Comparison of ENCODE assay signal across 7 mouse cellular contexts in genomic region chr8:83973161-83974031, GRCm38 (mm10). TPM values are rescaled to one million over a fixed set of nuclear protein-coding genes. Genes with fewer than 3 reads are reported as not detected.
DNase-seq lines count a peak whose midpoint lies in the region; ATAC-seq lines count a peak whose summit lies in the region.

No protein-coding gene starts in this region.

- no peaks in the 10 kb centered on the region for H3K9me3 ChIP-seq in embryonic facial prominence, embryonic 13.5 days
- H3K9me3 ChIP-seq in intestine, embryonic 15.5 days: no peaks in the 10 kb centered on the region
- no peaks in the 10 kb centered on the region for H3K9me3 ChIP-seq in midbrain, embryonic 13.5 days

- intact Hi-C loops in left cerebral cortex, postnatal 4 days (cut with DNase I): no loop called here
- intact Hi-C loops in left cerebral cortex, postnatal 36 days (cut with DNase I): loop anchor here (2.0 kb wide), 1 partner anchor 19 kb away; no protein-coding TSS in a partner anchor

- peaks cover 38% of the 10 kb centered on the region for H3K4me1 ChIP-seq in embryonic facial prominence, embryonic 13.5 days
- peaks cover 38% of the 10 kb centered on the region for H3K4me1 ChIP-seq in intestine, embryonic 15.5 days (replicated peaks)
- peaks cover 44% of the 10 kb centered on the region for H3K4me1 ChIP-seq in midbrain, embryonic 13.5 days (replicated peaks)

- 3% methylated on average over 37 of the region's 37 CpGs for WGBS in embryonic facial prominence, embryonic 13.5 days
- 2% methylated on average over 37 of the region's 37 CpGs for WGBS in intestine, embryonic 15.5 days
- WGBS in midbrain, embryonic 13.5 days: 3% methylated on average over 37 of the region's 37 CpGs

- peak overlapping the region; percentile 90 for H3K4me3 ChIP-seq in embryonic facial prominence, embryonic 13.5 days
- peak overlapping the region; percentile 99 for H3K4me3 ChIP-seq in intestine, embryonic 15.5 days (replicated peaks)
- H3K4me3 ChIP-seq in midbrain, embryonic 13.5 days (replicated peaks): peak overlapping the region; percentile 91

- H3K27ac ChIP-seq in embryonic facial prominence, embryonic 13.5 days: peak overlapping the region; percentile 74
- H3K27ac ChIP-seq in intestine, embryonic 15.5 days: peak overlapping the region; percentile 77; the same call in 1 of the 2 replicates
- H3K27ac ChIP-seq in midbrain, embryonic 13.5 days: peak overlapping the region; percentile 86

- peak overlapping the region; percentile 93 for H3K9ac ChIP-seq in embryonic facial prominence, embryonic 13.5 days
- peak overlapping the region; percentile 89 for H3K9ac ChIP-seq in intestine, embryonic 15.5 days
- peak overlapping the region; percentile 93 for H3K9ac ChIP-seq in midbrain, embryonic 13.5 days (replicated peaks)

- ATAC-seq in embryonic facial prominence, embryonic 13.5 days (ENCODE audit: insufficient number of reproducible peaks, insufficient read depth, low FRiP score, low TSS enrichment, low read depth): peak; percentile 22; the same call in 1 of the 2 replicates
- ATAC-seq in intestine, embryonic 15.5 days: peak; percentile 44; the same call in 1 of the 2 replicates
- no peak; the same call in 1 of the 2 replicates for ATAC-seq in midbrain, embryonic 13.5 days

- H3K4me2 ChIP-seq in embryonic facial prominence, embryonic 13.5 days: peak overlapping the region; percentile 96
- peak overlapping the region; percentile 86 for H3K4me2 ChIP-seq in intestine, embryonic 15.5 days (replicated peaks)
- peak overlapping the region; percentile 88 for H3K4me2 ChIP-seq in midbrain, embryonic 13.5 days (replicated peaks)

- H3K27me3 ChIP-seq in embryonic facial prominence, embryonic 13.5 days: no peaks in the 10 kb centered on the region
- no peaks in the 10 kb centered on the region for H3K27me3 ChIP-seq in intestine, embryonic 15.5 days (replicated peaks)
- no peaks in the 10 kb centered on the region for H3K27me3 ChIP-seq in midbrain, embryonic 13.5 days

- DNase-seq in left cerebral cortex, postnatal 4 days: peak; percentile 59
- no peak for DNase-seq in left cerebral cortex, postnatal 36 days (ENCODE audit: low spot score in 2 of 2)
- peak; percentile 54 for DNase-seq in adipocyte (ENCODE audit: low spot score)
- no peak for DNase-seq in urinary bladder, adult 2 months (ENCODE audit: low spot score)

- peaks cover 18% of the 10 kb centered on the region for H3K36me3 ChIP-seq in embryonic facial prominence, embryonic 13.5 days
- H3K36me3 ChIP-seq in intestine, embryonic 15.5 days: peaks cover 5% of the 10 kb centered on the region; the same call in 1 of the 2 replicates
- peaks cover 10% of the 10 kb centered on the region; the same call in 1 of the 2 replicates for H3K36me3 ChIP-seq in midbrain, embryonic 13.5 days

RNA-seq across cellular contexts. Expression of gene Prkaca, which starts 0.6 kb away (rescaled TPM):
- 100 to 1,000 TPM; 199 to 209 TPM for total RNA-seq in left cerebral cortex, postnatal 4 days (2021)
- total RNA-seq in left cerebral cortex, postnatal 36 days (2021): 100 to 1,000 TPM; 243 to 267 TPM
- 148 and 159 TPM in 2 replicates for polyA plus RNA-seq in embryonic facial prominence, embryonic 13.5 days (2015; fragmentation: Nextera tagmentation; extraction: Ambion mirVana)
- polyA plus RNA-seq in intestine, embryonic 15.5 days (2015; fragmentation: Nextera tagmentation; extraction: Ambion mirVana): 115 and 121 TPM in 2 replicates
- 177 and 189 TPM in 2 replicates for polyA plus RNA-seq in midbrain, embryonic 13.5 days (2015; fragmentation: Nextera tagmentation; extraction: Ambion mirVana)
- 74.4 and 81.2 TPM in 2 replicates for polyA plus RNA-seq in urinary bladder, adult 2 months (2012; rRNA removed)

RNA-seq across cellular contexts. Expression of gene Asf1b, which starts 18.1 kb away (rescaled TPM):
- 1 to 10 TPM; 2.5 to 2.7 TPM for total RNA-seq in left cerebral cortex, postnatal 4 days (2021)
- total RNA-seq in left cerebral cortex, postnatal 36 days (2021): under 1 TPM; 0.39 to 0.48 TPM
- 58.0 and 61.3 TPM in 2 replicates for polyA plus RNA-seq in embryonic facial prominence, embryonic 13.5 days (2015; fragmentation: Nextera tagmentation; extraction: Ambion mirVana)
- 57.8 and 60.9 TPM in 2 replicates for polyA plus RNA-seq in intestine, embryonic 15.5 days (2015; fragmentation: Nextera tagmentation; extraction: Ambion mirVana)
- polyA plus RNA-seq in midbrain, embryonic 13.5 days (2015; fragmentation: Nextera tagmentation; extraction: Ambion mirVana): 25.0 and 25.7 TPM in 2 replicates
- polyA plus RNA-seq in urinary bladder, adult 2 months (2012; rRNA removed): 2.3 and 3.1 TPM in 2 replicates

RNA-seq across cellular contexts. Expression of gene Gm10644, which starts 18.4 kb away (rescaled TPM):
- total RNA-seq in left cerebral cortex, postnatal 4 days (2021): under 1 TPM; 0.20 to 0.26 TPM
- total RNA-seq in left cerebral cortex, postnatal 36 days (2021): under 1 TPM; 0.25 to 0.54 TPM
- 0.55 and 0.63 TPM in 2 replicates for polyA plus RNA-seq in embryonic facial prominence, embryonic 13.5 days (2015; fragmentation: Nextera tagmentation; extraction: Ambion mirVana)
- 0.44 and 0.47 TPM in 2 replicates for polyA plus RNA-seq in intestine, embryonic 15.5 days (2015; fragmentation: Nextera tagmentation; extraction: Ambion mirVana)
- polyA plus RNA-seq in midbrain, embryonic 13.5 days (2015; fragmentation: Nextera tagmentation; extraction: Ambion mirVana): 0.70 and 0.94 TPM in 2 replicates
- polyA plus RNA-seq in urinary bladder, adult 2 months (2012; rRNA removed): 0.69 and 0.96 TPM in 2 replicates

RNA-seq across cellular contexts. Expression of gene Samd1, which starts 24.1 kb away (rescaled TPM):
- total RNA-seq in left cerebral cortex, postnatal 4 days (2021): 10 to 100 TPM; 82.8 to 83.9 TPM
- 10 to 100 TPM; 41.5 to 46.6 TPM for total RNA-seq in left cerebral cortex, postnatal 36 days (2021)
- 14.5 and 15.8 TPM in 2 replicates for polyA plus RNA-seq in embryonic facial prominence, embryonic 13.5 days (2015; fragmentation: Nextera tagmentation; extraction: Ambion mirVana)
- polyA plus RNA-seq in intestine, embryonic 15.5 days (2015; fragmentation: Nextera tagmentation; extraction: Ambion mirVana): 8.4 and 8.7 TPM in 2 replicates
- polyA plus RNA-seq in midbrain, embryonic 13.5 days (2015; fragmentation: Nextera tagmentation; extraction: Ambion mirVana): 7.7 and 8.7 TPM in 2 replicates
- polyA plus RNA-seq in urinary bladder, adult 2 months (2012; rRNA removed): 34.5 and 36.0 TPM in 2 replicates

RNA-seq across cellular contexts. Expression of gene 1700067K01Rik, which starts 27.9 kb away (rescaled TPM):
- 1 to 10 TPM in 1 of 2 experiments, under 1 TPM in 1; 0.46 to 1.1 TPM for total RNA-seq in left cerebral cortex, postnatal 4 days (2021)
- under 1 TPM in 1 of 2 experiments, not detected in 1; 0.59 TPM for total RNA-seq in left cerebral cortex, postnatal 36 days (2021)
- 0.73 and 1.6 TPM in 2 replicates for polyA plus RNA-seq in embryonic facial prominence, embryonic 13.5 days (2015; fragmentation: Nextera tagmentation; extraction: Ambion mirVana)
- 0.86 and 0.87 TPM in 2 replicates for polyA plus RNA-seq in intestine, embryonic 15.5 days (2015; fragmentation: Nextera tagmentation; extraction: Ambion mirVana)
- polyA plus RNA-seq in midbrain, embryonic 13.5 days (2015; fragmentation: Nextera tagmentation; extraction: Ambion mirVana): 0.26 and 0.89 TPM in 2 replicates
- polyA plus RNA-seq in urinary bladder, adult 2 months (2012; rRNA removed): 0.18 and 0.19 TPM in 2 replicates

Comparison
In these comparisons a context has a peak if more than half of its experiments do, and no peak if none do; other contexts are left out.
1. DNase-seq: peak in left cerebral cortex, postnatal 4 days (single experiment) and adipocyte (single experiment); none in left cerebral cortex, postnatal 36 days (0 of 2) and urinary bladder, adult 2 months (single experiment).
2. Peak in every context shown above with its lines, with median percentiles within 50 percentile points of each other: H3K27ac ChIP-seq, H3K4me2 ChIP-seq, H3K4me3 ChIP-seq and H3K9ac ChIP-seq.